Mouse (Mus musculus) hindbrain, embryonic 11.5 days (tissue): Measurements from ENCODE around the gene Ring1. TPM values are rescaled to one million over a fixed set of nuclear protein-coding genes. Genes with fewer than 3 reads are reported as not detected.

Experiments
- ATAC-seq: fragments of 200-750 bp; cut with Nextera tagmentation; 2 replicates; pipeline ENCODE4 v1.8.0; 2017; ENCODE audit warnings: mild to moderate bottlenecking, moderate TSS enrichment, moderate library complexity; ENCODE audit not compliant: low FRiP score
- DNase-seq: peaks from one replicate; pipeline ENCODE4 v3.0.0-alpha.2; 2015; ENCODE audit warnings: low spot score
- H3K27ac ChIP-seq: fragments of 300-500 bp; sonication (generic); 2 replicates; pipeline ENCODE4 v1.5.1; 2014; ENCODE audit warnings: mild to moderate bottlenecking, low read depth, low read length
- H3K27me3 ChIP-seq: fragments of 300-500 bp; sonication (generic); 2 replicates; pipeline ENCODE4 v1.6.1; 2014; ENCODE audit warnings: mild to moderate bottlenecking, low read length, moderate library complexity, mixed read lengths; ENCODE audit not compliant: control insufficient read depth, insufficient read depth
- H3K36me3 ChIP-seq: fragments of 300-500 bp; sonication (generic); 2 replicates; pipeline ENCODE4 v1.6.1; 2014; ENCODE audit warnings: mild to moderate bottlenecking, low read length, moderate library complexity, mixed read lengths; ENCODE audit not compliant: control insufficient read depth, insufficient read depth
- H3K4me1 ChIP-seq: fragments of 300-500 bp; sonication (generic); replicated peaks from 2 replicates; pipeline ENCODE4 v1.6.1; 2014; ENCODE audit warnings: low read length, mixed read lengths; ENCODE audit not compliant: control insufficient read depth, insufficient read depth
- H3K4me2 ChIP-seq: fragments of 300-500 bp; sonication (generic); replicated peaks from 2 replicates; pipeline ENCODE4 v1.6.1; 2014; ENCODE audit warnings: mild to moderate bottlenecking, low read depth, low read length
- H3K4me3 ChIP-seq: fragments of 300-500 bp; sonication (generic); 2 replicates; pipeline ENCODE4 v1.5.1; 2014; ENCODE audit warnings: low read depth, low read length
- H3K9ac ChIP-seq: fragments of 300-500 bp; sonication (generic); 2 replicates; pipeline ENCODE4 v1.6.1; 2014; ENCODE audit warnings: low read depth, low read length
- H3K9me3 ChIP-seq: fragments of 300-500 bp; sonication (generic); 2 replicates; pipeline ENCODE4 v1.6.1; 2016; ENCODE audit warnings: low read length; ENCODE audit not compliant: control insufficient read depth
- WGBS: fragments of 180-500 bp; shearing (Covaris S2); extraction: QIAGEN DNeasy Blood & Tissue Kit; methylation state at CpG from one replicate; pipeline ENCODE4 v1.1.7; 2014; 5-methylcytosine and 5-hydroxymethylcytosine counted together
- polyA plus RNA-seq: library from polyadenylated mRNA; unstranded; fragments of >200 nt; fragmentation: Nextera tagmentation; extraction: Ambion mirVana; gene quantifications from 2 replicates; pipeline ENCODE4 v1.2.1, GENCODE M21; 2014

The Ring1 gene
- polyA plus RNA-seq, 1 experiment from 2014 or later = 6.3 TPM

DNA sequence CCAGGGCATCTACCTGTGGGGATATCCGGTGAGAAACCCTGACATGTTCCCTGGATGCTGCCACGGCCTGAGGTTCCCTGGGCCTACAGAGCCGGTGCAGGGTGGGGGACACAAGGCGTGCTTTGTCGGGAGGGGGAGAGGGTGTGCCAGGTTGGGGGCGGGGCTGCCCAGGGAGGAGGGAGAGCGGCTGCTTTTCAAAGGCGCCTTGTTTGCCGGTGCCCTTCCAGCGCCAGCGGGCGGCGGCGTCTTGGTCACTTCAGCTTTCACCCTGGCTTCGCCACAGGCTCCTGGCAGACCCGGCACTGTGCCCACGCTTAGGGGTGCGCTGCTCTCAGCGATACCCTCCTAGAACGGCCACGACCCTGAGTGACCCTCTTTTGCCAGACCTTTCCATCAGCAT lies 14.0 kb upstream of the Ring1 start:
- Histone ChIP-seq H3K4me3 (no peak overlapping the region), H3K4me2 (peak overlapping the region; percentile 33), H3K9ac (no peak overlapping the region; the same call in 1 of the 2 replicates), H3K4me1 (peaks cover 13% of the 10 kb centered on the region), H3K27me3 (no peaks in the 10 kb centered on the region), H3K36me3 (peaks cover 3% of the 10 kb centered on the region; the same call in 1 of the 2 replicates), H3K27ac (no peak overlapping the region), H3K9me3 (no peaks in the 10 kb centered on the region)
- WGBS = 17% methylated on average over 15 of the region's 21 CpGs
- ATAC-seq = peak; percentile 36; the same call in 1 of the 2 replicates
- no peak for DNase-seq

DNA sequence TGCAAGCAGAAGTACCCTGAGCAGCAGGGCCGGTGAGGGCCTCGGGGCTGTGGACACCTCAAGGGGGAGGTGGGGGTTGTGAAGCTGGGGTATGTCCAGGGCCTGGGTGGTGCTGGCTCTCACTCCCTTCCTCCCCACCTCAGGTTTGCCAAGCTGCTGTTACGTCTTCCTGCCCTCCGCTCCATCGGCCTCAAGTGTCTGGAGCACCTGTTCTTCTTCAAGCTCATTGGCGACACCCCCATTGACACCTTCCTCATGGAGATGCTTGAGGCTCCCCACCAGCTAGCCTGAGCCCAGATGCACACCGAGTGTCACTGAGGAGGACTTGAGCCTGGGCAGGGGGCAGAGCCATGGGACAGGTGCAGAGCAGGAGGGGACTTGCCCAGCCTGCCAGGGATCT lies 12.8 kb upstream of the Ring1 start:
- H3K4me1 ChIP-seq = peaks cover 13% of the 10 kb centered on the region
- H3K27me3 ChIP-seq = no peaks in the 10 kb centered on the region
- H3K27ac ChIP-seq = no peak overlapping the region
- H3K9ac ChIP-seq = no peak overlapping the region
- H3K9me3 ChIP-seq = no peaks in the 10 kb centered on the region
- H3K36me3 ChIP-seq = peaks cover 3% of the 10 kb centered on the region; the same call in 1 of the 2 replicates
- no peak overlapping the region for H3K4me3 ChIP-seq
- WGBS = 94% methylated on average over 7 of the region's 7 CpGs
- ATAC-seq = no peak
- no peak for DNase-seq
- no peak overlapping the region for H3K4me2 ChIP-seq

DNA sequence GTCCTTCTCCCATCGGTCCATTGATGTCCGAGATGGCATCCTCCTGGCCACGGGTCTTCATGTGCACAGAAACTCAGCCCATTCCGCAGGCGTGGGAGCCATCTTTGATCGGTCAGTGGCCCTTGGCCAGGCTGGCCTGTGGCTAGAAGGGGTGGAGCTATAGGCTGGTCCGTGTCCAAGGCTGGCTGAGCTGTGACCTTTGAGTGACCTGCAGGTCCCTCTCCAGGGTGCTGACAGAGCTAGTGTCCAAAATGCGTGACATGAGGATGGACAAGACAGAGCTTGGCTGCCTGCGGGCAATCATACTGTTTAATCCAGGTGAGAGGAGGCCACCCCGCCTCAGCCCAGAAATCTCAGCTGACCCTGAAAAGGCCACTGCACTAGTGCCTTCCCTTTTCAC lies 12.2 kb upstream of the Ring1 start:
- ATAC-seq = no peak
- no peak overlapping the region for H3K4me2 ChIP-seq
- no peaks in the 10 kb centered on the region for H3K9me3 ChIP-seq
- no peak overlapping the region for H3K4me3 ChIP-seq
- H3K36me3 ChIP-seq = peaks cover 3% of the 10 kb centered on the region; the same call in 1 of the 2 replicates
- WGBS = 79% methylated on average over 10 of the region's 10 CpGs
- H3K27me3 ChIP-seq = no peaks in the 10 kb centered on the region
- no peak for DNase-seq
- H3K9ac ChIP-seq = no peak overlapping the region
- peaks cover 13% of the 10 kb centered on the region for H3K4me1 ChIP-seq
- H3K27ac ChIP-seq = no peak overlapping the region

DNA sequence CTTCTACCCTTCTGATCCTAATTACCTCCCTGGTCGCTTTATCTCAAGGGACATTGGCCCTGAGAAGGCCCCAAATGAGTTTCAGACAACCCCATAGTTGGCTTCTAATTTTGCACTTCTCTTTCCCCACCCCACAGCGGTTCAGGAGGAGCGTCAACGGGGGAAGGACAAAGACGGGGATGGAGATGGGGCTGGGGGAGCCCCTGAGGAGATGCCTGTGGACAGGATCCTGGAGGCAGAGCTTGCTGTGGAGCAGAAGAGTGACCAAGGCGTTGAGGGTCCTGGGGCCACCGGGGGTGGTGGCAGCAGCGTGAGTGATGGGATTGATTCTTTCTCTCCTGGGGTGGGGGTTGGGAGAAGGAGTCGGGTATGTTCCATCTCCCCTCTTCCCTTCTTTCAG lies 11.0 kb upstream of the Ring1 start:
- 93% methylated on average over 9 of the region's 9 CpGs for WGBS
- no peak overlapping the region for H3K4me3 ChIP-seq
- peaks cover 3% of the 10 kb centered on the region; the same call in 1 of the 2 replicates for H3K36me3 ChIP-seq
- no peak overlapping the region for H3K4me2 ChIP-seq
- H3K9ac ChIP-seq = no peak overlapping the region
- H3K27me3 ChIP-seq = no peaks in the 10 kb centered on the region
- DNase-seq (no peak), ATAC-seq (no peak)
- peaks cover 12% of the 10 kb centered on the region for H3K4me1 ChIP-seq
- H3K9me3 ChIP-seq = no peaks in the 10 kb centered on the region
- no peak overlapping the region for H3K27ac ChIP-seq

DNA sequence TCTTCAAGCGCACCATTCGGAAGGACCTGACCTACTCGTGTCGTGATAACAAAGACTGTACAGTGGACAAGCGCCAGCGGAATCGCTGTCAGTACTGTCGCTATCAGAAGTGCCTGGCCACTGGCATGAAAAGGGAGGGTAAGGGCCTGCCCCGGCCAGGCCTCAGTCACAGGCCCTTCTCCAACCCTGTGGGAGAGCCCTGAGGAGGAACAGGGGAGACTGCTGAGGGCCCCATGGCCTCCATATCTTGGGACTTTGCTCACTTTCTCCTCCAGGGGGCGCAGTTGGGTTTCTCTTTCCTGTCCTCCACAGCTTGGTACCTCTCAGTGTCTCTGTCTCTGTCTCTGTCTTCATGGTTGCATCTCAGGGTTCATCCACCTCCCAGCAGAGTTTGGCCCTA lies 9.6 kb upstream of the Ring1 start:
- Histone ChIP-seq H3K9me3 (no peaks in the 10 kb centered on the region), H3K36me3 (peaks cover 3% of the 10 kb centered on the region; the same call in 1 of the 2 replicates), H3K4me2 (no peak overlapping the region), H3K27ac (no peak overlapping the region), H3K4me1 (peaks cover 16% of the 10 kb centered on the region), H3K27me3 (no peaks in the 10 kb centered on the region), H3K4me3 (no peak overlapping the region), H3K9ac (no peak overlapping the region)
- WGBS = 78% methylated on average over 10 of the region's 10 CpGs
- ATAC-seq = no peak
- DNase-seq = peak; percentile 81

DNA sequence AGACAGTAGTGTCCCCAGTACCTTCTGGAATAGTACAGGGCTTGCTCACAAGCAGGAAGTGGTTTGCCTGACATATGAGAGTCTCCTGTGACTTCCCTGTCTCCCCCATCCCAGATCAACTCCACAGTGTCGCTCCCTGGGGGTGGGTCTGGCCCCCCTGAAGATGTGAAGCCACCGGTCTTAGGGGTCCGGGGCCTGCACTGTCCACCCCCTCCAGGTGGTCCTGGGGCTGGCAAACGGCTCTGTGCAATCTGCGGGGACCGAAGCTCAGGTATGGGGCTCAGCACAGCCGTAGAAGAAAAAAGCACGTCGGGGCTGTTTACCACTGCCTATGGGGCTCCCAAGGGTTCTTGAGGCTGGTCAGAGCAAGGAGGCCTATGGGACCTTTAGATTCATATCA lies 9.0 kb upstream of the Ring1 start:
- no peak overlapping the region for H3K27ac ChIP-seq
- peaks cover 16% of the 10 kb centered on the region for H3K4me1 ChIP-seq

DNA sequence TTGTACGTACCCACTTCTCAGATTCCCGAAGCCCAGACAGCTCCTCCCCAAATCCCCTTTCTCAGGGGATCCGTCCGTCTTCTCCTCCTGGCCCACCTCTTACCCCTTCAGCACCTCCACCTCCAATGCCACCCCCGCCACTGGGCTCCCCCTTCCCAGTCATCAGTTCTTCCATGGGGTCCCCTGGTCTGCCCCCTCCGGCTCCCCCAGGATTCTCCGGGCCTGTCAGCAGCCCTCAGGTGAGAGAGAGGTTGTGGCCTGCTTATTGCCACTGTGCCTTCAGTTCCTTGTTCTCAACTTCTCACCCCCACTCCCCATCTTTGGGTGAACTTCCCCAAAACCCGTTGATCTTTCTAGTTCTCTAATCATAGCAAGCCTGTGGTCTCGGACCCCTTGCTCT lies 8.3 kb upstream of the Ring1 start:
- Histone ChIP-seq H3K9ac (peak overlapping the region; percentile 96; the same call in 1 of the 2 replicates), H3K9me3 (no peaks in the 10 kb centered on the region), H3K27me3 (no peaks in the 10 kb centered on the region), H3K4me3 (peak overlapping the region; percentile 92), H3K4me1 (peaks cover 16% of the 10 kb centered on the region), H3K27ac (no peak overlapping the region), H3K4me2 (peak overlapping the region; percentile 98), H3K36me3 (peaks cover 5% of the 10 kb centered on the region; the same call in 1 of the 2 replicates)
- no peak for DNase-seq
- WGBS = 65% methylated on average over 9 of the region's 9 CpGs
- no peak for ATAC-seq

More for the DNA sequence above, 9.0 kb upstream of the Ring1 start:
- H3K9ac ChIP-seq = no peak overlapping the region
- H3K4me2 ChIP-seq = no peak overlapping the region
- peaks cover 5% of the 10 kb centered on the region; the same call in 1 of the 2 replicates for H3K36me3 ChIP-seq
- H3K9me3 ChIP-seq = no peaks in the 10 kb centered on the region
- ATAC-seq (no peak), DNase-seq (no peak)
- WGBS = 88% methylated on average over 9 of the region's 9 CpGs
- no peaks in the 10 kb centered on the region for H3K27me3 ChIP-seq
- no peak overlapping the region for H3K4me3 ChIP-seq

DNA sequence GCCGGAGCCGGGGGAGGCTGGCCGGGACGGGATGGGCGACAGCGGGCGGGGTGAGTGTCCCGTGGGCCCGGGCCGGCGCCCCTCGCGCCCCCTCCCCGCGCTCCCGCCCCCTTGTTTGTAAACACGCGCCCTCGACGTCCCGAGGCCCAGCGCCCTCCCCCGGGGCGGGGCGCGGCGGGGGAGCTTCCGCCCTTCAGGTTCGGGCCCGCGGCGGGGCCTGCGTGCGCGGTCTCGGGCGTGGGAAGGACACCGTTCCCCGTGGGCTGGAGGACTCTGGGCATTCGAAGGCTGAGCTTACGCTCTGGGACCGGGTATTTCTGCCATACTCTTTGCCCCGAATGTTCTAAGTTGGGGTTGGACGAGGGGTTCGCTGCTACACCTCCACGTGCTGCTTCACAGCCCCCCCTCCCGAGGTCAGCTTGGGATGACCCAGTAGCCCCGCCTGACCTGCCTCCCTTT lies 7.7 kb upstream of the Ring1 start:
- Histone ChIP-seq H3K36me3 (peaks cover 5% of the 10 kb centered on the region; the same call in 1 of the 2 replicates), H3K4me1 (peaks cover 16% of the 10 kb centered on the region), H3K27me3 (no peaks in the 10 kb centered on the region), H3K4me3 (peak overlapping the region; percentile 92), H3K27ac (peak overlapping the region; percentile 97), H3K9me3 (no peaks in the 10 kb centered on the region), H3K9ac (peak overlapping the region; percentile 96), H3K4me2 (peak overlapping the region; percentile 98)
- WGBS = under 1% methylated on average over 34 of the region's 48 CpGs
- no peak for DNase-seq
- 0 out of 2 replicates have a peak, but pooled peaks have one; percentile 0 for ATAC-seq

DNA sequence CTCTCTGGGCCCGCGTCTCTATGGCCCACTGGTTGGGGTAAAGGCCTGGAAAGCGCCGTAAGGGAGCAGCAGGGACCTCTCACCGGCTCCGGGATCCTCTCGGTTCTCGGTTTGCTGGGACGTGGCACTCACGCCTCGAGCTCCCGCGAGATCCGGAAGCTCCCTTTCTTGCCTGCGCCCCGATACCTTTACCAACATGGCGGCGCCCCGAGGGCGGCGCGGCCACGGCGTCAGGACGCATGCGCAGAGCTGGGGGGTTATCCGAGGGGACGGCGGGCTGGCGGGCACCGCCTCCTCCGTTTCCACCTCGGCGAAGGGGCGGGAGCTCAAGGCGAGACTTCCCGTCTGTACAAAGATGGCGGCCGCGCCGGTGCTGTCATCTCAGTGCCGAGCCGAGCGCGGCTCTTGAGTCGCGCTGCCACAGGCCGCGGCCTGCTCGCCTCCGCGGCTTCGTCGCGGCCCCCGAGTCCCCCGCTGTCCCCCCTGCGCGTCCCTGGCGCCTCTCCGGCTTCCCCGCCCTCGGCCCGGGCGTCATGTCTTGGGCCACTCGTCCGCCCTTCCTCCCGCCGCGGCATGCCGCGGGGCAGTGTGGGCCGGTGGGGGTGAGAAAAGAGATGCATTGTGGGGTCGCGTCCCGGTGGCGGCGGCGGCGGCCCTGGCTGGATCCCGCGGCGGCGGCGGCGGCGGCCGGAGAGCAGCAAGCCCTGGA lies 7.1 kb upstream of the Ring1 start, which contains the start of the genes Slc39a7 and Rxrb:
TSS of gene Slc39a7 (minus strand) at position 218 of the 709 bp plus-strand sequence.
TSS of gene Rxrb (plus strand) at position 348 of the 709 bp plus-strand sequence.
- H3K27ac ChIP-seq = peak within 1 kb of the TSS; percentile 97
- peak; percentile 99 for DNase-seq
- peak; percentile 74 for ATAC-seq
- H3K4me2 ChIP-seq = peak within 1 kb of the TSS; percentile 98
- peak within 1 kb of the TSS; percentile 96 for H3K9ac ChIP-seq
- H3K4me1 ChIP-seq = peaks cover 22% of the 10 kb centered on the region
- no peaks in the 10 kb centered on the region for H3K27me3 ChIP-seq
- peak within 1 kb of the TSS; percentile 92 for H3K4me3 ChIP-seq
- H3K9me3 ChIP-seq = no peaks in the 10 kb centered on the region
- WGBS = under 1% methylated on average over 63 of the region's 88 CpGs
- H3K36me3 ChIP-seq = peaks cover 5% of the 10 kb centered on the region; the same call in 1 of the 2 replicates
